Mouse (Mus musculus): ENCODE measurements around the gene Eif2b2. TPM values are rescaled to one million over a fixed set of nuclear protein-coding genes. Genes with fewer than 3 reads are reported as not detected.
A peak's percentile ranks its signal among the peaks of the same experiment; 100 is the strongest.

Eif2b2 gene
- polyA plus RNA-seq, 1 experiment: 45.1 TPM

DNA sequence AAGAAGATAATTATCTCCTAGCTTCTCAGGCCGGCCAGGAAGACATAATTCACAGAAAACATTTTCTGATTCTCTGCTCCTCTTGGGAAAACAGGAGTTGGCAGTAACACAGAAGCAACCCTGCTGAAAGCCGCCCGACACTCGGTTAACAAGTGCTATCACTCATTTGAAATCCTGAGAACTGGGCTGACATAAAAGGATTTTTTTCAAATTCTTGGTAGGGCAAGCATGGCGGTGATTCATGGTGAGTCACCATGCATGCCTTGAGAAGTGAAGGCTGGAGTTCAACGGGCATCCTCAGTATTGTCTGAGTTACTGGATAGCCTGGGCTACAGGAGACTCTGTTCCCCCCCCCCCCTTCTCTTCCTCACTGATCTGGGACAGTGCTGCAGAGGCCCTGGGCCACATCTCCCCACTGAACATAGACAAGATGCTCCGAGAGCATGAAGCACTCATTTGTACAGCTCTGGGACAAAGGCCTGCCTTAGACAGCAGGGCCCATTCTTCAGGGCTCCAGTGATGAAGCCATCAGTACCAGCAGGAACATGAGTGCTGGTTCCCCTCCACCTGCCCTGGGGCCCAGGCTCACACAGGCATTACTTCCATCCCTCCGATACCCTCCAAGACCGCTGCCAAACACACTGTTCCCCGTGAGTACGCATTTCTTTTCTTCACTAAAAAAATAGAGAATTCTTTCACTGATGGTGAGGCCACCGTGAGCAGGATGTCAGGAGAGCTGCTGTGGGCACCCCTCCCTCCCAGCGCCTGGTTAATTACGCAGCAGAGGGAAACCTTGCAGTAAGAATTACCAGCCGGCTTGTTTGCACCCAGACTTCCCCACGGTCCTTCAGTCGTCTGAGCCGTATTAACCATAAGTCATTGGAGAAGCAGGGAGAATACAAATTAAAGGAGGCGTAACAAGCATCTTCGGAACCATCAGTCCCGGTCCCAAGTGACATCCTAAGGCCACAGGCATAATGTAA, 14.4 kb downstream of the Eif2b2 start:
- Histone ChIP-seq H3K4me1 (ENCODE audit: control insufficient read depth, insufficient read depth, low read length) (peaks cover 2% of the 10 kb centered on the region; the same call in 1 of the 2 replicates), H3K27ac (ENCODE audit: insufficient read depth, low read depth, low read length) (no peak overlapping the region), H3K4me3 (ENCODE audit: insufficient read depth, low read length) (no peak overlapping the region)
- TF ChIP-seq POLR2A (IDR thresholded peaks at IDR 0.05; ENCODE audit: borderline replicate concordance, low read depth, low read length): no peak
- no peak for TF ChIP-seq CTCF (IDR thresholded peaks at IDR 0.05; ENCODE audit: low read depth, low read length)

DNA sequence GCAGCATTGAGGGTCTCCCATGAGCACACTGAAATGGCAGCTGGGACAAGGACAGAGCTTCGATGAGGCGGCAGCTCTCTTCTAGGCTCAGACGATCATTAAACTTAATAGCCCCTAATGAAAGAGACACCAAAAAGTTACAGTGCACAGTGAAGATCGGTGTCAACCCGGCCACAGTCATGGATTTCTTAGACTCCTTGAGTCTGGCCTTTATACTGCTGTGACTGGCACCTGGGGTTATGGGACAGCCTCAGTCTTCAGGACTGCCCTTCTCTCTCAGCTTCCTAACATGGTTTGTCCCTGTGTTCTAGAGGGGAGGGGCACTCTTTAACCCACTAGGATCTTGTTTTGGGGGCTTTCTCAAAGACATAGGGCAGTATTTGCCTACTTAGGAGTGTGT, 18.3 kb downstream of the Eif2b2 start:
- no peak overlapping the region for H3K4me3 ChIP-seq (ENCODE audit: insufficient read depth, low read length)
- no peak overlapping the region for H3K27ac ChIP-seq (ENCODE audit: insufficient read depth, low read depth, low read length)
- no peak for TF ChIP-seq CTCF (IDR thresholded peaks at IDR 0.05; ENCODE audit: low read depth, low read length)
- no peak for TF ChIP-seq POLR2A (IDR thresholded peaks at IDR 0.05; ENCODE audit: borderline replicate concordance, low read depth, low read length)
- H3K4me1 ChIP-seq (ENCODE audit: control insufficient read depth, insufficient read depth, low read length): 0 out of 2 replicates have a peak, but pooled peaks cover 2% of the 10 kb centered on the region

DNA sequence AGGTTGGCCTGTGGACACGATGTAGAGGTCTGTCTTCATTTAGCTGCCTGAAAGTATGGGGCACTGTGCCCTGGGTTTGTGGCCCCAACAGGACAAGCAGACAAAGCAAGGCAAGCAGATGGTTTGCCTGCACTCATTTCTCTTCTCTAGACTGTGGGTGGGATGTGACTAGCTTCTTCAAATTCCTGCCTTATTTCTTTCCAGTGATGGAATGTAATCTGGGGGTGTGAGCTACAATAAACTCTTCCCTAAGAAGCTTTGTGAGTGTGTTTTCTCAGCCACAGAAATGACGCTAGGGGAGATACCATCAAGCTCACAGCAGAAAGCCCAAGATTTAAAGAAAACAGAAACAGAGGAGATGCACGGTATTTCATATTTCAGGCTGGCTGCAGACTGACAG, 32.8 kb downstream of the Eif2b2 start:
- TF ChIP-seq CTCF (IDR thresholded peaks at IDR 0.05; ENCODE audit: low read depth, low read length) (no peak), POLR2A (IDR thresholded peaks at IDR 0.05; ENCODE audit: borderline replicate concordance, low read depth, low read length) (no peak)
- Histone ChIP-seq H3K27ac (ENCODE audit: insufficient read depth, low read depth, low read length) (no peak overlapping the region), H3K4me3 (ENCODE audit: insufficient read depth, low read length) (no peak overlapping the region), H3K4me1 (ENCODE audit: control insufficient read depth, insufficient read depth, low read length) (peaks cover 17% of the 10 kb centered on the region)

GRCm38 (mm10) chr12:85256074-85256751, 36.9 kb downstream of the Eif2b2 start:
- TF ChIP-seq CTCF (IDR thresholded peaks at IDR 0.05; ENCODE audit: low read depth, low read length) (no peak), POLR2A (IDR thresholded peaks at IDR 0.05; ENCODE audit: borderline replicate concordance, low read depth, low read length) (no peak)
- Histone ChIP-seq H3K4me1 (ENCODE audit: control insufficient read depth, insufficient read depth, low read length) (peaks cover 22% of the 10 kb centered on the region), H3K27ac (ENCODE audit: insufficient read depth, low read depth, low read length) (no peak overlapping the region), H3K4me3 (ENCODE audit: insufficient read depth, low read length) (no peak overlapping the region)

DNA sequence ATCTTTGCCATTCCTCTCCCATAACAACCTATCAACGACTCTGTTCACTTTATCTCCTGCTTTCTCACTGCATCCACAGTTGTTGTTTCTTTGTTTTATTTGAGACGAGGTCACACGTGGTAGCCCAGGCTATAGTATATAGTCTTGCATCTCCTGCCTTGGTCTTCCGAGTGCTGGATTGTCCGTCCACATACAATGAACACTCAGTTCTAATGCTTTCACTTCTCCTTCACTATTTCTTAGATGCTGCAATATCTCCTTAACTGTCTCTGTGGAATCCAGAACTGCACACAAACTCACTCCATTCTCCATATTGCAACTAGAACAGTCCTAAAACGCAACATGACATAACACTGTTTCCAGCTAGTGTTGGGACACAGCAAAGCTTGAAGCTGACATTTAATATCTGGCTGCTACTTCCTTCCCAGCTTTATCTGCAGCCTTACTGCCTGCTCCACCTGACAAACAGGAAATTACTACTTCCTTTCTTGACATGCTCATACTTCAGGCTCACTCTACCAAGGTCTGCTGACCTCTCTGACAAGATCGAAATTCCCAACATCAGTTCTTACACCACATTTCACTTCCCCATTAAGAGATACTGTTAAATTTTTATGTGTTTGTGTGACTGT, 37.8 kb downstream of the Eif2b2 start:
- peak overlapping the region; percentile 63 for H3K27ac ChIP-seq (ENCODE audit: insufficient read depth, low read depth, low read length)
- TF ChIP-seq CTCF (IDR thresholded peaks at IDR 0.05; ENCODE audit: low read depth, low read length): no peak
- no peak for TF ChIP-seq POLR2A (IDR thresholded peaks at IDR 0.05; ENCODE audit: borderline replicate concordance, low read depth, low read length)

DNA sequence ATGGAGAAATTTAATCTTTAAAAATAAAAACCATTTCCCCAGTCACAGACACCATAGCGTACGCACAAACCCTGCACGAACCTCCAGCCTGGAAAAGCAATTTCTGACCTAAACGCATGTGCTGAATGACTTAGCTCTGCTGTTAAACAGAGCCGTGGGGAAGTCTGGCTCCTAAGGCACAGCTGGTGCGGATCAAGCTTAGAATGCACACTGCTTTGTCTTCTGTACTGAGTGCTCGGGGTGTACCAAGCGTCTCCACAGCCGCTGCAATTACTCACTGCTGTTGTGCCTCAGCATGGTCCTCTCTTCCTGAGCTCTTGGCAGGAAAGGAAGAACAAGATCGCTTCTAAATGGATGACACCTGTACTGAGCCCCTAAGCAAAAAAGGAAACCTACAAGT, 43.2 kb downstream of the Eif2b2 start:
- H3K4me1 ChIP-seq (ENCODE audit: control insufficient read depth, insufficient read depth, low read length): peaks cover 5% of the 10 kb centered on the region
- TF ChIP-seq POLR2A (IDR thresholded peaks at IDR 0.05; ENCODE audit: borderline replicate concordance, low read depth, low read length): no peak
- TF ChIP-seq CTCF (IDR thresholded peaks at IDR 0.05; ENCODE audit: low read depth, low read length): no peak
- H3K27ac ChIP-seq (ENCODE audit: insufficient read depth, low read depth, low read length): no peak overlapping the region
- H3K4me3 ChIP-seq (ENCODE audit: insufficient read depth, low read length): no peak overlapping the region

More for the DNA sequence above, 37.8 kb downstream of the Eif2b2 start:
- peaks cover 22% of the 10 kb centered on the region for H3K4me1 ChIP-seq (ENCODE audit: control insufficient read depth, insufficient read depth, low read length)
- H3K4me3 ChIP-seq (ENCODE audit: insufficient read depth, low read length): peak overlapping the region; percentile 19

DNA sequence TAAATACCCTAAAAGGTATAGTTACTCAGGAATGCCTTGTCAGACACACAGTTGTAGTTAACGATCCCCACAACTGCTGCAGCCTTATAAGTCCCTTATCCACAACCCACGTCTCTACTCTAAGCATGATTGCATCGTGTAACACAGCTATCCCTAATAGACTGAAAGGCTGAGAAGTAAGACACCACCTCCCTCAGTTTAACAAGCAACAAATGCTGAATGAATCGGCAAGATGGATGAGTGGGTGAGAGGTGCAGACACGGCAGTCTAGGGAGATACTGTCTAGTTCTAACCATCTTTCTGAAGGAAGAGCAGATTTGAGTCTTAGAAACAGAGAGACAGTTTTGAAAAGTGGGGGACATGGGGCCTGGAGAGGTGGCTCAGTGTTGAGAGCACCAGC, 43.9 kb downstream of the Eif2b2 start:
- TF ChIP-seq CTCF (IDR thresholded peaks at IDR 0.05; ENCODE audit: low read depth, low read length) (no peak), POLR2A (IDR thresholded peaks at IDR 0.05; ENCODE audit: borderline replicate concordance, low read depth, low read length) (no peak)
- Histone ChIP-seq H3K4me3 (ENCODE audit: insufficient read depth, low read length) (no peak overlapping the region), H3K27ac (ENCODE audit: insufficient read depth, low read depth, low read length) (no peak overlapping the region), H3K4me1 (ENCODE audit: control insufficient read depth, insufficient read depth, low read length) (no peaks in the 10 kb centered on the region)

DNA sequence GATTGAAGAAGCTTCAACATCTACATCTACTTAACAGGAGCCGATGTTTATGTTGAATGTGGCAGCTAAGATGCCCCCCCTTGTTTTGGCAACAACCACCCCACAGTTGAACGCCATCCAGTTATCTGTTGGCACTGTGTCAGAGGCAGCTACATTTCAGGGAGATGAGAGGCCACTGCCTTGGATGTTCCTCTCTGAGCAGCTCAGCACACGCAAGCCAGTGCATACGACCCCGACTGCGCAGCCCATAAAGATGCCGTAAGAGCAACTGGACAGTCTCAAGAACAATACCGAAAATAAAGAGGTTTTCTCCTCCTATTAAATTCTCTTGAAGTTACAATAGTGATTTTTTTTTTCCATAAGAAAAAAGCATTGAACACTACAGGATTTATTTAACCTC, 45.2 kb downstream of the Eif2b2 start:
- Histone ChIP-seq H3K4me3 (ENCODE audit: insufficient read depth, low read length) (no peak overlapping the region), H3K4me1 (ENCODE audit: control insufficient read depth, insufficient read depth, low read length) (no peaks in the 10 kb centered on the region), H3K27ac (ENCODE audit: insufficient read depth, low read depth, low read length) (no peak overlapping the region)
- TF ChIP-seq POLR2A (IDR thresholded peaks at IDR 0.05; ENCODE audit: borderline replicate concordance, low read depth, low read length): no peak

DNA sequence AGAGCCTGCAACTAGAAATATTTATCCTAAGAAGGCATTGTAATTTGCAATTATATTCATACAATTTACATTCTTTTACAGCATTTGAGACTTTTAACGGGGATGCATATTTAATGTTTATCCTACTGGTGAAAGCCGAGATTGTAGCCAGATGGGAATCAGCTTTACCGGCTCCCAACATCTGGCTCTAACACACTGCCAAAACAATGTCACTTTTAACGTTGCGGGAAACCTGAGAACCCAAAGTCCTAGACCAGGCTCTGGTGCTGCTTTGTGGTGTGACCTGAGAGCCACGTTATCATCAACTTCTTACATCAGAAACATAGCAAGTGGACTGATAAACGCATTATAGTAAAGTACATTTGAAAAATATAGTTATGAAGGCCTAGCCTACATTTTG, 45.7 kb downstream of the Eif2b2 start:
- Histone ChIP-seq H3K4me1 (ENCODE audit: control insufficient read depth, insufficient read depth, low read length) (no peaks in the 10 kb centered on the region), H3K27ac (ENCODE audit: insufficient read depth, low read depth, low read length) (no peak overlapping the region), H3K4me3 (ENCODE audit: insufficient read depth, low read length) (no peak overlapping the region)
- TF ChIP-seq CTCF (IDR thresholded peaks at IDR 0.05; ENCODE audit: low read depth, low read length): no peak
- no peak for TF ChIP-seq POLR2A (IDR thresholded peaks at IDR 0.05; ENCODE audit: borderline replicate concordance, low read depth, low read length)
